Mouse (Mus musculus): ENCODE data around the gene Efnb2. TPM values are rescaled to one million over a fixed set of nuclear protein-coding genes. Genes with fewer than 3 reads are reported as not detected.

The Efnb2 gene
- polyA plus RNA-seq, 1 experiment from 2014 or later, result 27.3 TPM

GRCm38 (mm10) chr8:8621236-8621917 is 39.7 kb downstream of the Efnb2 start:
- DNase-seq (ENCODE audit: low spot score), result no peak
- no peaks in the 10 kb centered on the region for H3K9me3 ChIP-seq (replicated peaks)
- H3K4me1 ChIP-seq, result peaks cover 66% of the 10 kb centered on the region
- no peak overlapping the region for H3K4me3 ChIP-seq
- no peaks in the 10 kb centered on the region for H3K27me3 ChIP-seq (ENCODE audit: low read depth, poor library complexity, severe bottlenecking)
- peak overlapping the region; percentile 84; the same call in 1 of the 2 replicates for H3K27ac ChIP-seq
- H3K36me3 ChIP-seq, result peaks cover 62% of the 10 kb centered on the region
- 90% methylated on average over 16 of the region's 16 CpGs for WGBS

- no peaks in the 10 kb centered on the region for H3K9me3 ChIP-seq (replicated peaks)
- H3K27ac ChIP-seq, result peak overlapping the region; percentile 84
- no peak for DNase-seq (ENCODE audit: low spot score)
- peaks cover 55% of the 10 kb centered on the region for H3K36me3 ChIP-seq
- no peak overlapping the region for H3K4me3 ChIP-seq
- no peaks in the 10 kb centered on the region for H3K27me3 ChIP-seq (ENCODE audit: low read depth, poor library complexity, severe bottlenecking)
- WGBS, result 92% methylated on average over 21 of the region's 21 CpGs
- H3K4me1 ChIP-seq, result peaks cover 68% of the 10 kb centered on the region
Observed at GRCm38 (mm10) chr8:8620536-8620935, 40.5 kb downstream of the Efnb2 start.

GRCm38 (mm10) chr8:8619221-8620194 is 41.5 kb downstream of the Efnb2 start:
- no peak overlapping the region for H3K4me3 ChIP-seq
- peaks cover 59% of the 10 kb centered on the region for H3K4me1 ChIP-seq
- H3K9me3 ChIP-seq (replicated peaks), result no peaks in the 10 kb centered on the region
- peak; percentile 67 for DNase-seq (ENCODE audit: low spot score)
- WGBS, result 24% methylated on average over 19 of the region's 19 CpGs
- H3K36me3 ChIP-seq, result peaks cover 55% of the 10 kb centered on the region
- H3K27ac ChIP-seq, result peak overlapping the region; percentile 84
- H3K27me3 ChIP-seq (ENCODE audit: low read depth, poor library complexity, severe bottlenecking), result no peaks in the 10 kb centered on the region

- Histone ChIP-seq H3K27ac (no peak overlapping the region), H3K9me3 (replicated peaks) (no peaks in the 10 kb centered on the region), H3K27me3 (ENCODE audit: low read depth, poor library complexity, severe bottlenecking) (no peaks in the 10 kb centered on the region), H3K36me3 (peaks cover 16% of the 10 kb centered on the region; the same call in 1 of the 2 replicates), H3K4me3 (no peak overlapping the region), H3K4me1 (peaks cover 29% of the 10 kb centered on the region)
- WGBS, result 87% methylated on average over 1 of the region's 1 CpGs
- DNase-seq (ENCODE audit: low spot score), result no peak
Observed at GRCm38 (mm10) chr8:8613844-8614243, 47.2 kb downstream of the Efnb2 start.

- Histone ChIP-seq H3K36me3 (0 out of 2 replicates have a peak, but pooled peaks cover 3% of the 10 kb centered on the region), H3K27me3 (ENCODE audit: low read depth, poor library complexity, severe bottlenecking) (no peaks in the 10 kb centered on the region), H3K9me3 (replicated peaks) (no peaks in the 10 kb centered on the region), H3K4me1 (peaks cover 20% of the 10 kb centered on the region), H3K4me3 (no peak overlapping the region), H3K27ac (no peak overlapping the region)
- no peak for DNase-seq (ENCODE audit: low spot score)
- WGBS, result 82% methylated on average over 4 of the region's 4 CpGs
Observed at GRCm38 (mm10) chr8:8611928-8612327, 49.1 kb downstream of the Efnb2 start.

- DNase-seq (ENCODE audit: low spot score), result no peak
- 11% methylated on average over 7 of the region's 7 CpGs for WGBS
- no peaks in the 10 kb centered on the region for H3K27me3 ChIP-seq (ENCODE audit: low read depth, poor library complexity, severe bottlenecking)
- H3K27ac ChIP-seq, result no peak overlapping the region
- no peaks in the 10 kb centered on the region for H3K9me3 ChIP-seq (replicated peaks)
- H3K4me3 ChIP-seq, result no peak overlapping the region
- no peaks in the 10 kb centered on the region for H3K36me3 ChIP-seq
- peaks cover 12% of the 10 kb centered on the region for H3K4me1 ChIP-seq
Observed at GRCm38 (mm10) chr8:8609791-8610190, 51.3 kb downstream of the Efnb2 start.

GRCm38 (mm10) chr8:8609141-8609540 is 51.9 kb downstream of the Efnb2 start:
- peaks cover 12% of the 10 kb centered on the region for H3K4me1 ChIP-seq
- H3K27ac ChIP-seq, result no peak overlapping the region
- WGBS, result 13% methylated on average over 5 of the region's 5 CpGs
- H3K27me3 ChIP-seq (ENCODE audit: low read depth, poor library complexity, severe bottlenecking), result no peaks in the 10 kb centered on the region
- DNase-seq (ENCODE audit: low spot score), result no peak
- no peaks in the 10 kb centered on the region for H3K9me3 ChIP-seq (replicated peaks)
- H3K36me3 ChIP-seq, result no peaks in the 10 kb centered on the region
- H3K4me3 ChIP-seq, result no peak overlapping the region

GRCm38 (mm10) chr8:8605621-8606020 is 55.4 kb downstream of the Efnb2 start:
- Histone ChIP-seq H3K4me1 (peaks cover 12% of the 10 kb centered on the region), H3K27ac (no peak overlapping the region), H3K27me3 (ENCODE audit: low read depth, poor library complexity, severe bottlenecking) (no peaks in the 10 kb centered on the region), H3K36me3 (no peaks in the 10 kb centered on the region), H3K9me3 (replicated peaks) (no peaks in the 10 kb centered on the region), H3K4me3 (no peak overlapping the region)
- no peak for DNase-seq (ENCODE audit: low spot score)
- WGBS, result 83% methylated on average over 4 of the region's 4 CpGs

GRCm38 (mm10) chr8:8603875-8604274 is 57.2 kb downstream of the Efnb2 start:
- Histone ChIP-seq H3K27ac (no peak overlapping the region), H3K36me3 (no peaks in the 10 kb centered on the region), H3K27me3 (ENCODE audit: low read depth, poor library complexity, severe bottlenecking) (no peaks in the 10 kb centered on the region), H3K4me3 (no peak overlapping the region), H3K9me3 (replicated peaks) (no peaks in the 10 kb centered on the region), H3K4me1 (no peaks in the 10 kb centered on the region)
- DNase-seq (ENCODE audit: low spot score), result no peak
- WGBS, result 79% methylated on average over 6 of the region's 6 CpGs

- H3K36me3 ChIP-seq, result no peaks in the 10 kb centered on the region
- H3K27me3 ChIP-seq (ENCODE audit: low read depth, poor library complexity, severe bottlenecking), result no peaks in the 10 kb centered on the region
- WGBS, result 81% methylated on average over 7 of the region's 7 CpGs
- no peaks in the 10 kb centered on the region for H3K9me3 ChIP-seq (replicated peaks)
- no peak for DNase-seq (ENCODE audit: low spot score)
- no peak overlapping the region for H3K27ac ChIP-seq
- no peak overlapping the region for H3K4me3 ChIP-seq
- H3K4me1 ChIP-seq, result peaks cover 5% of the 10 kb centered on the region; the same call in 1 of the 2 replicates
Observed at GRCm38 (mm10) chr8:8602616-8603461, 58.2 kb downstream of the Efnb2 start.

- peaks cover 17% of the 10 kb centered on the region; the same call in 1 of the 2 replicates for H3K4me1 ChIP-seq
- no peaks in the 10 kb centered on the region for H3K9me3 ChIP-seq (replicated peaks)
- 0 out of 2 replicates have a peak, but pooled peaks cover 4% of the 10 kb centered on the region for H3K27me3 ChIP-seq (ENCODE audit: low read depth, poor library complexity, severe bottlenecking)
- H3K4me3 ChIP-seq, result no peak overlapping the region
- 90% methylated on average over 7 of the region's 7 CpGs for WGBS
- no peak for DNase-seq (ENCODE audit: low spot score)
- no peaks in the 10 kb centered on the region for H3K36me3 ChIP-seq
- no peak overlapping the region for H3K27ac ChIP-seq
Observed at GRCm38 (mm10) chr8:8599931-8600330, 61.1 kb downstream of the Efnb2 start.

GRCm38 (mm10) chr8:8597434-8597833 is 63.6 kb downstream of the Efnb2 start:
- Histone ChIP-seq H3K9me3 (replicated peaks) (no peaks in the 10 kb centered on the region), H3K4me1 (peaks cover 17% of the 10 kb centered on the region; the same call in 1 of the 2 replicates), H3K36me3 (no peaks in the 10 kb centered on the region), H3K4me3 (no peak overlapping the region), H3K27ac (no peak overlapping the region), H3K27me3 (ENCODE audit: low read depth, poor library complexity, severe bottlenecking) (0 out of 2 replicates have a peak, but pooled peaks cover 4% of the 10 kb centered on the region)
- no peak for DNase-seq (ENCODE audit: low spot score)
- WGBS, result 35% methylated on average over 13 of the region's 13 CpGs

All from limb, embryonic 10.5 days (tissue).